Mouse (Mus musculus): ENCODE data around the gene Zfp410.

DNA sequence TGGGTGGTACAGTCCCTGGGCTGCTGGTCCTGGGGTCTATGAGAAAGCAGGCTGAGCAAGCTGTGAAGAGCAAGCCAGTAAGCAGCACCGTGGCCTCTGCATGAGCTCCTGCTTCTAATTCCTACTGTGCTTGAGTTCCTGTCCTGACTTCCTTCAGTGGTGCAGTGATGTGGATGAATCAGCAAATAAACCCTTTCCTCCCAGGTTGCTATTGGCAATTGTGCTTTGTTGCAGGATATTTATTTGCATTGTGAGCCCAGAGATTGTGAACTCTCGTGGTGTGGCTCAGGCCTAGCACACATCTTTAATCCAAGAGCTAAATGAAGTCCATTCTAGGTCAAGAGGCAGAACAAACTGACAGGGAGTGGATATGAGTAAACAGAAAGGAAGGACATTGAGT lies 40.4 kb upstream of the Zfp410 start:
- TF ChIP-seq GATA1 (IDR thresholded peaks at IDR 0.05; ENCODE audit: borderline replicate concordance, low read length) (no peak), CTCF (IDR thresholded peaks at IDR 0.05; ENCODE audit: low read depth, low read length) (no peak), POLR2AphosphoS5 (IDR thresholded peaks at IDR 0.05; ENCODE audit: insufficient replicate concordance, low read depth, low read length) (no peak)

Measured in G1E (cell line).